Mouse (Mus musculus) c-Kit-negative CD71-positive TER-119-positive erythroid progenitor cells, embryonic 14.5 days (primary cell): ENCODE results near the gene Taf4.

ENCODE experiments used
- DNase-seq: peaks from one replicate; pipeline ENCODE4 v3.0.0-alpha.2; 2013; ENCODE audit warnings: low read depth, low spot score

Gene Taf4

DNA sequence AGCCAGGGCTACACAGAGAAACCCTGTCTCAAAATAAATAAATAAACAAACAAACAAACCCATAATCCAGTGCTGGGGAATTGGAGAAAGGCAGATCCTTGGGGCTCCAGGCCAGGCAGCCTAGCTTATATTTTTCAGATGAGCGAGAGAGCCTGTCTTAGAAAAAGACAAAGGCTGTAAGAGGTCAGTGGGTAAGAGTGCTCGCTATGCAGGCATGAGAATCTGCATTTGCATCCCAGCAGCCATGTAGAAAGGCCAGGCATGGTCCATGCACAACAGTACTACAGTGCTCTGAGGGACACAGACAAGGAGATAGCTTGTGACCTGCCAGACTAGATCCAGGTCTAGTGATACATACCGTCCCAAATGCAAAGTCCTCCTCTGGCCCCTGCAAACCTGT, 6.3 kb upstream of the Taf4 start:
- no peak for DNase-seq

DNA sequence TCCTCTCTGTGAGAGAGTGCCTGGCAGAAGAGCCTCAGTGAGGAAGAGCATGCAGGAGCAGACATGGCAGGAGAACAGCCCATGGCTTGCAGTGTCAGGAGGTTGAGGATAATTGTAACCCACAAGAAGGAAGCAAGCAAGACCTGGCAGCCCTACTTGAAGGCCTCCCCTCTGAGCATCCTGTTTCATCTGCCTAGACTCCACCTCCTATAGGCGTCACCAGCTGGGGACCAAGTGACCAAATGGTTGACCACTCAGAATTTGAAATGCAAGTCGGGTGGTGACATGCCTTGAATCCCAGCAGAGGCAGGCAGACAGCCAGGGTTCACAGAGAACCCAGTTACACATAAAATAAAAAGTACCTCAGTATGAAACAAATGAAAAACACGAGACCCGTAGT, 4.2 kb upstream of the Taf4 start:
- DNase-seq, result no peak

DNA sequence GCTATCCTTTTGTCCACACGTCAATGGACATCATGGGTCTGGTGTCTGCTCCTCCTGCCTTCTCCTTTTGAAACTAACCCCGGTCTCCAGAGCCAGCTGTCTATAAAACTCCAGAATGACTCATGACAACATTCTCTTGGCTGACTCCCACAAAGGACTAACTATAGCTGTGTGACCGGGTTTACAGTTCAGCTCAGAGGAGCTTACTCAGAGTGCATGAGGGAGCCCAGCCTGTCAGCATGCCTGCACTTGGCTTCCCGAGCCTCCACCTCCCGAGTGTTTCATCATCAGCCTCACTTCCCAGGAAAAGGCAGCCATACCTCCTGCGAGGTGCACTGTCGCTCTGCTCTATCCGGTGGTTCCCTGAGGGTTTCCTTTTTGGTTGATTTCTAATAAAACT, 3.4 kb upstream of the Taf4 start:
- no peak for DNase-seq

DNA sequence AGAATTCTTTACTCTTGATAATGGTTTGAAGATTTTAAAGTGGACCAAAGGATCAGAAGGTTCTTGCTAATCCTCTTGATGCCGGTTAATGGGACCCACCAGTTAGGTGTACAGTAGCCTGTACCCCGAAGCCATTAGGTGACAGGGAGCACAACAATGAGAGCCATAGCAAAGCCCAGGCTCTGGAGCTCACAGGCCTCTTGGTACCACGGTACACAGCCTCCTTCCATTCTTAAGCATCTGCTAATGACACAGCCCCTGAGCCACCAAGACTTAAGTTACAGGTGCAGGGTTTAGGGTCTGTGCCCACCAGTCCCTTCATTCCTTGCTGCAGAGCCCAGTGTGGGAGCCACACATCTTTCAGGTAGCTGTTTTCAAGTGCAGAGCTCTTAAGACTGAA, 1.8 kb upstream of the Taf4 start:
- no peak for DNase-seq

DNA sequence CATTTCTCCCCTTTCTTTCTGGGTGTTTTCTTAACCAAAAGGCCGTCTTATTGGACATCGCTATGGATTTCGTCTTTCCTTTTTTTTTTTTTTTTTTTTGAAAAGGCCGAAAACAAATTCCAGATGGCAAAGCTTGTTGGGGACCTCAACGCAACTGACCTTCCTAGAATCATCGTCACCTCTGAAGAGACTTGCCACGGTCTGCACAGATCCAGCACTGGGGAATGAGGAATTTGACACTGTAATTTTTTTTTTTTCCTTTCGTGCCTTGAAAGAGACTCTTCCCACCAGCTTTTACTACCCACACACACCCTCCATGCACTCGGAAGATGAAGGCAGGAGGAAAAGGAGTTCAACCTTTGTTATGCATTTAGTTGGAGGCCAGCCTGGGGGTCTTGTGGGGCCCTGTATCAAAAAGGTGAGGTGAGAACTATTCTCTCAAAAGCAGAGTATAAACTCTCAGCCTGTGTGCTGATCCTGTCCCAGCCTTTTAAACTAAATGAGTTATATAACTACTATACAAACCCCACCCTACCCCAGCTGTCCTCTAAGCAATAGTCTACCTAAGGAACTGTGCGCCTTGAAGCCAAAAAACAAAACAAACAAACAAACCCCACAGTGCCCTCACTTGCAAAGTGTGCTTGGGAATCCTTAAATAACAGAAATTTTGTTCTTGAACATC, 1.0 kb upstream of the Taf4 start:
- no peak for DNase-seq

DNA sequence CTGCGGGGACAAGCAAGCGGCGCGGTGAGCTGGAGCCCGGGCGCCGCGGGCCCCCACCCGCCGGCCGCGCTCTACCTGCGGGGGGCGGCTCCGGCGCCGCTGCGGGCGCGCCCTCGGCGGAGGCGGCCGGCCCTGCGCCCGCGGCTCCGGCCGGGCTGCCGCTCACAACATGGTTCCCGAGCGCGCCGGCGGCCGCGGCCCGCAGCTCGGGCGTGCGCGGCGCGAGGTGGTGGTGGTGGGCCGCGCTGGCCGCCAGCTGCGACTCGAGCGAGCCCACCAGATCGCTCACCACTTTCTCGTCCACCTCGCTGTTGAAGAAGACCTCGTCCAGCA, 185 bp downstream of the Taf4 start:
- no peak for DNase-seq

DNA sequence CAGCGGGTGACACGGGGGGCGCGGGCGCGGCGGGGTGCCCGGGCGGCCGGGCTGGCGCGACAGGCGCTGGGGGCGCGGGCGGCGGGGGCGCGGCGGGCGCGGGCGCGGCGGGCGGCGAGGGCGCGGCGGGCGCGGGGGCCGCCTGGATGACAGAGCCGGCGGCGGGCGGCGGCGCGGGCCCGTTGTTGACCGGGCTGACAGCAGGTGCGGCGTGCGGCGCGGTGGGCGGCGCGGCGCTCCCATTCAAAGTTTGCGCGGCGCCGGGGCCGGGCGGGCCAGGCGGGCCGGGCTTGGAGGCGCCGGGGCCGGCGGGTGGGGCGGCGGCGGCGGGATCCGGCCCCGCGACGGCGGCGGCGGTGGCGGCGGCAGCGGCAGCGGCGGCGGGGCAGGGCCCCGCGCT, 595 bp downstream of the Taf4 start:
- DNase-seq, result no peak

DNA sequence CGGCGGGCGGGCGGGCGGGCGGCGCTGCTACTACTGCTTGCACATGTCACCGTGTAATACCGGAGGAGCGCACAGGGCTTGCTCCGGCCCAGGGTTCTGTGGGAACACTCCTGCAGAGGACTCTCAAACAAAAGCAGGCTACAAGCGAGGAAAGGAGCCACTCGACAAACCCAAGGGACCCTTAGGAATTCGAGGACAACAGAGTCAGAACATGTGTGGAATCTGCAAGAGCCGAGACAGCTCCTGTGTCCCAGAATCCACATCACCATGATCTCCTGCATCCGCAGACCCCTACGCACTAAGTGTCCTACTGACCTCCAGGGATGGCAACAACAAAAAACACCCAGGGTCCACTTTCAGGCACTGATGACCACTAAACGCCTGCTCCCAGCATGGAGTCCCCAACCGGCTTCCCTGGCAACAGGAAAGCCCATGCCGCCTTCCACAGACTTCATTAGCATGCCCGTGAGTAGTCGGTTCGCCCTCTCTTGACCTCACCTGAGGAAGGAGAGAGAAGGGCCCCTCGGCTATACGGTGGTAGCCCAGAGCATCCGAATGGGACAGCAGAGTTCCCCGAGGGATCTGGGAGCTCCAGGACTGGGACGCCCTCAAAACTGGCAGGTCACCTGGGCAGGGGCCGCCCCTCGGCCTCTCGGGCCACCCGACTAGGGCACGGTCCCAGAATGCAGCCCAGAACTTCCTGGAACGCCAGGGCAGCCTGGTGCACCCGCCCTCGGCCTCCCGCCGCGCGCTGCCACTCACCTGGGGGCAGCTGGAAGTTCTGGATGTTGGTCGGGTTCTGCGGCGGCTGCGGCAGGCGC, 1.6 kb downstream of the Taf4 start:
- DNase-seq, result no peak

DNA sequence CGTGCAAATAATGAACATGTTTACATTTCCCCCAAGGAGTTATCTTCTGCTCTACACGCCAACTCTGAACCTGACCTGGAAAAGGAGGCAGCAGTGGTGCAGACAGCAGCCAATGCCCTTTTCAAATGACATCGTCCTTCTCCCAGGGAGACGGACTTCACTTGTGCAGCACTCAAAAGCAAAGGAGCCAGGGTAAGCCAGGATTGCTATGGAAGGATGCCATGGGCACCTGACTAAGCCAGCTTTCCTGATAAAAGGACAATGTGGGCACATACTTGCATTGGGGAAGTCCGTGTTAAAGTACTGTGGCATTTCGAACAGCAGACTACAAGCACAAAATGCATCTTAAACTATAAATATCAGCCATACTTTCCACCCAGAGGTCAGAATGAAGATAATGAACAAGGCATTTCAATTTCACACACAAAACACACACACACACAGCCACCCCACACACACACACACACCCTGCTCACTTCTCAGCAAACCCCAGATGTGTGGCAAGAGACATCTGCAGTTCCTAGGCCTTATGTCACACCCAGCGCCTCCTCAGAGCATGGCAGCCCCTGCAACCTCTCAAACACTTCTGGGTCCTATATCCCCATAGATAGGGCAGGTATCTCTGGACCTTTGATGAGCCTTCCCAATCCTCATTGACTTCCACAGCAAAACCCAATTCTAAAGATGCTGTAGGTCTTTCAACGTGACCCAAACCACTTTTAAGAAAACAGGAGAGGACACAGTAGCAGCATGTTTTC, 2.4 kb downstream of the Taf4 start:
- DNase-seq, result no peak

DNA sequence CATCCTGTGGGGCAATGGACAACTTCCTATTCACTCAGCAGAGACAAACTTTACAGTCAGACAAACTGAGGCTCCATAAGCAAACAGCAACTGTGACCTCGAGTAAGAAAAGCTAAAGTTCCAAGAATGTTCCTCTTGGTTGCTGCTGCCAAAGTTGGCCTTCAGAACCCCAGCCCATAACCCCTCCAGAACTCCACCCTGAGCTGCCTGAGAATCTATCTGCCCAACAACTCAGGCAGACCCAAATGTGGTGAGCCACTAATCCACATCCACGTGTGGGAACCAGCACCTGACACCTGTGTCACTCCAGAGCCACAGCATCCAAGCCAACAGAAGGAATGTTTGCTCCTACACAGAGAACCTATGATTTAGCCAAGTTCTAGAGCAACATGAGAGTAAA, 4.0 kb downstream of the Taf4 start:
- no peak for DNase-seq

DNA sequence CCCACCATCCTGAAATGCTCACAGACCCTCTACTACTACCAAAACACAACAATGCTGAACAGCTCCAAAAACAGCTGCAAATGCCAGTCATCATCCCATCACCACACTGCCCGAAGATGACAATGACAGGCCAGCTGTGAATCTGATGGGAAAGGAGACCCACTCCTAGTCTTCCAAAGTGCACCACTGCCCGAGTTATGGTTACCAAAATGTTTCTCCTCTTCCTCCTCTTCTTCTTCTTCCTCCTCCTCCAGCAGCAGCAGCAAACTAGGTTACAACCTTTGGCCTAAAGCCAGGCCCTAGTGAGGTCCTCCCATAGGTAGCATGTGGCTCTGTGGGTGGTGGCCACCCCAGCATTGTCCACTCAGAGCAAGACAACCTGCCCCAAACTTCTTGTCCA, 4.6 kb downstream of the Taf4 start:
- DNase-seq, result no peak

DNA sequence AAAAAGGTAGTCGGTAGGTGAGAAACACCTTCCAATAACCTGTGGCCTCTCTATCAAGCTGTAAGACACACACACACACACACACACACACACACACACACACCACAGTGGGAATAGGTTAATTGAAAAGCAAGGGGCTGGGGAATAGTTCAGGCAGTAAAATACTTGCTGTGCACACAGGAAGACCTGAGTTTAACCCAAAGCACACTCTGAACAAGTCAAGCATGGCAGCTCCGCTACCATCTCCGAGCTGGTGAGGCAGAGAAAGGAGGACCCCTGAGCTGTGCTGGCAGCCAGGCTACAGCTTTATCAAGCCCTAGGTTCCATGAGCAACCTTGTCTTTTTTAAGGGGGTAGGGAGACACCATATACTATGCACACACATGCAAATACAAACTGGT, 7.3 kb downstream of the Taf4 start:
- DNase-seq, result no peak

DNA sequence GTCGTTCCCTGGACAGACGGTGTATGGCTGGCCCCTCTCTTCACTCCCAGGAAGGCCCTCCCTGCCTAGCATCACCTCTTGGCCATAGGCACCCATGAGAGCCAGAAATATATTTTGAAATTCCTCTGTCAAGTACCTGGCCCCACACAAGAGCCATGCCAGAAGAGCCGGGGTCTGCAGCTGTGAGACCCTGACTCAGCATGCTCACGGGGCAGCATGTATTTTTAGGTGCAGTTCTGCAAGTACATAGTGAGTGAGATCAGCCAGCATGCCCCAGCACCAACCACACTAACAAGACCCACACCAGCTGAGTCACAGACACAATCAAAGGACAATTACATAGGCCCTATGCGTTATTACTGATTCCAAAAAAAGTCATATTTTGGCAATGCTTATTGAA, 8.8 kb downstream of the Taf4 start:
- DNase-seq, result no peak

DNA sequence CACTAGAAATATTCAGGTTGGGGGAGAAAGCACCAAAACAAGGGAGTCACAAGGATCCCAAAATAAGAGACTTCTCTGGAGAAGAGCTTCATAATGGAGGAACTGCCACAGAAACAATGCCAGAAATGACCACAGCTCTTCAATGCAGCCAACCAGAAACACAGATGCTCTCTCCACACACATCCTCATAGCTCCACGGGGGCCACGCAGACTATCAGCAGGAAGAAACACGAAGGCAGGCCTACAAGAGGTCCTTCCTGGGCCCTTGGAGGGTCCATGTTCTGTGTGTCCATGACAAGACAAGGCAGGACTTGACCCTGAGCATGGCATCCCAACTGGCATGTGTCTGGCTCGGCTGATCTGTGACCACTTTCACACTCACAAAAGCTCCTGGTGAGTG, 15.0 kb downstream of the Taf4 start:
- no peak for DNase-seq

DNA sequence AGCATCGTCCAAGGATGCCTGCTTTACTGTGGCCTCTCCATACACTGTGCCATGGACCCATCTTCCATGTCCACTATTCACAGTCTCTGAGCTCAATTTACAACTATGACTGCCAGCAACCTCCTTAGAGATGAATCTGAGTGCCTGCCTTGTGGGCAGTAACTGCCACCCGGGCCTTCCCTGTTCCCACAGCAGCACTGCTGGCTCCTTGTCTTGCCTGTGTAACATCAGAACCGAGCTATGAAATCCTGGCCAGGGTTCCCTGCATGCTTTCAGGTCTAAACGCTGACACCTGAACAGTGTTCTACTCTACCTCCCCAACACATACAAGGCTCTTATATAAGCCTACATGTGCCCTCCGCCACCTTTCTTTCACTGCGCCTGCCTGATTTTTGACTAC, 16.1 kb downstream of the Taf4 start:
- DNase-seq, result no peak

DNA sequence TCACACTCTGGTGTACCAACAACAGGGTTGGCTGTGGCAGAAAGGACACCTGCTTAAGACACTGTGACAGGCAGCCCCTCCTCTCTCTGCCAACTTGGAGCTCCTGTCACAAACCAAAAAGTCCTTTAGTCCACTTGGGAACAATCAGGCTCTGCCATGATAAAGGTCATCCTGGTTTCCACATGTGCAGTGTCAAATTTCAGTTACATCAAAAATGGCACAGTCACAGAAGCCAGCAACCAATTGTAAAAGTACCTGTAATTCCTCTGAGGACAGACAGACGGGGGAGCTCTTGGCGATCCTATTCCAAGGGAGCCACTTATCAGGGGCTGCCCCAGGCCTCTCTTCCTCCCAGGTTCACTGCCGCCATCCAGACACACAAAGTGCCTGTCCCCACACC, 17.1 kb downstream of the Taf4 start:
- DNase-seq, result no peak

DNA sequence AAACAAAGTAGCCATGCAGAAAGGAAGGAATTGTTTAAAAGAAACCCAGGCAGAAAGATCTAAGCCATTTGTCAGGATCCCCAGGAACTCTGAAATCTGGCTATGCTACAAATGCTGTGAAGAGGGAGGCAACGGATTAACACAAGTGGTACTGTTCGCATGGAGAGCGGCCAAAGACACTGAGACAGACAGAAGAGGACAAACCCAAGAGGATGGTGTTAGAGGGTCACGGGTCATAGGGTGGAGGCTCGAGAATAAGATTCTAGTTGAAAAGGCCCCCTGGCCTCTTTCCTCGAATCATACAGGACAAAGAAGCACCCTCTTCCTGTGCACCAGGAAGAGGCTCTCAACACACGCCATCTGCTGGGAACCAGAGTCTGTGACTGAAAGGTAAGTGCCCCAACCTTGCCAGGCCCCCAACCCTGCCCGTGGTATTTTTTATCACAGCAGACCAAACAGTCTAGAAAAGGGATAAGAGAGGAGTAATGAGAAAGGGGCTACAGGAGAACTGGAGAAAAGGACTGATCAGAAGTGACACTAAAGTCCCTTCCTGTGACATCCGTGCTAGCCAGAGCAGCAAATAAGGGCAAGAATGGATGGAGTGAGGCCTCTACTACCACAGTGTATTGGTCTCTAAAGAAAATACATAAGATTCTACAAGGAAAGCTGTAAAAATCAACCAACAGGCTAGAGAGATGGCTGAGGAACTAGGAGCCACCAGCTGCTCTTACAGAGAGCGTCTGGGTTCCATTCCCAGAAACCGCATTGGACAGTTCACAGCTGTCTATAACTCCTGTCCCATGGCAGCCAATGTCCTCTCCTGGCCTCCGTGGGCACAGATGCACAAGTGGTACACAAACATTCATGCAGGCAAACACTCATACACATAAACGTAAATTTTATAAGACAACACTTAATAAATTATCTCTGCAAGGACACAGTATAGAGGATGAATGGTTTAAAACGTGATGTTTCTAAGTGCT, 24.6 kb downstream of the Taf4 start:
- DNase-seq, result no peak

DNA sequence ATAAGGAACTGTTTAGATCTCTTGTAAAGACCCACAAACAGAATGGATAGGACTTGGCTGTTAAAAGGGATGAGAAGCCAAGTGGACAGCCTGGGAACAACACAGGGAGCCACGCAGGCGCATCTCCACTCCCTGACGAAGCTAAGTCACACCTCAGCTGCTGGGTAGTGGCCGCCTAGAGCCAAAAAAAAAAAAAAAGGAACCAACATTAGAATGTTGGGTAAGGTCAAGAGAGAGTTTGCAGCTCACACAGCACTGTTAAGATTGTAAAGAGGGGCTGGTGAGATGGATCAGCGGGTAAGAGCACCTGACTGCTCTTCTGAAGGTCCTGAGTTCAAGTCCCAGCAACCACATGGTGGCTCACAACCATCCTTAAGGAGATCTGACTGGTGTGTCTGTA, 27.6 kb downstream of the Taf4 start:
- DNase-seq, result no peak

DNA sequence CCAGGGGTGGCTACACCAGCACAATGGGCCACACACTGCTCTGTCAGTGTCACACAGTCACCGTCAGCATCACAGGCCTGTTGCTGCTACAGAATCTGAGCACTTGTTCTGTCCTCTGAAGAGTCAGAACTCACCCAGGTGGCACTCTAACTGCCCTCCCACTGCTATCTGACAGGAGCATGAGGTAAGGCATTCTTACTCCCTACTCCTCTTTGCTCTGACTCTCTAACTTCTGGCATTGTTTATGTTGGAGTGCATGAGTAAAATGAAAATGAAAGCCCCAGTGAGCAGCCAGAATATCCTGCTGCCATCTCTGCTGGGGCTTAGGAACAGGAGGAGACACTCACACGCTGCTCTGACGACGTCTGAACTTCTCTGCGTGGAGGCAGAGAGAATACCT, 28.8 kb downstream of the Taf4 start:
- no peak for DNase-seq

DNA sequence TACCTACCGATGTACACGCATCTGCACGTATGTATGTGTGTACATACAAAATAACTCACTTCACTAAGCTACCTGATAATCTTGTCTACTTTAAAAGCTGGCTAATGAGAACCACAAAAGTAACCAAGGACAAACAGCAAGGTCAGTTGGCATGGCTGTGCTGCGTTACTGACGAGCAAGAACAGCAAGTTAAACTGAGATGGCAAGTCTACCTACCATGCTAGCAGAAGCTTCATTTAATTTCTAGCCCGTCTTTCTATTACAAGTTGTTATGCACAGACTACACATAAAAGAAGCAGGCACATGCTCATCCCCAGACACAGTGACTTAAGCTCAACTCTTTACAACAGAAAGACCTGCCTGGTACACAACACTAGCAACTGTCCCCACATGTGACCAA, 29.9 kb downstream of the Taf4 start:
- DNase-seq, result no peak

DNA sequence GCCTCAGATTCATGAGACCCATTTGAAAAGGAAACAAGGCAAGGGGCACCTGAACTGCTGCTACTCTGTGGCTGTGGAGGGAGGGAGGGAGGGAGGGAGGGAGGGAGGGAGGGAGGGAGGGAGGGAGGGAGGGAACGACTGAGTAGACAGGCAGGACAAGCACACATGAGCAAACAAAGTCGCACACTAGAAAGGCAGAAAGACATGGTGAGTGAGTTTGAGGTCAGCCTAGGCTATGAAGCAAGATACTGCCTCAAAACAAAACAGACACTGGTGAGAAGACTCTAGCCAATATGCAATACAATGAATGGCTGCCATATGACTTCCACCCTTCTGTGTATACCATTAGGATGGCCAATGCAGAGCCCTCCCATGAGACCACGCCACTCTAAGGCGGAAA, 31.4 kb downstream of the Taf4 start:
- DNase-seq, result no peak

DNA sequence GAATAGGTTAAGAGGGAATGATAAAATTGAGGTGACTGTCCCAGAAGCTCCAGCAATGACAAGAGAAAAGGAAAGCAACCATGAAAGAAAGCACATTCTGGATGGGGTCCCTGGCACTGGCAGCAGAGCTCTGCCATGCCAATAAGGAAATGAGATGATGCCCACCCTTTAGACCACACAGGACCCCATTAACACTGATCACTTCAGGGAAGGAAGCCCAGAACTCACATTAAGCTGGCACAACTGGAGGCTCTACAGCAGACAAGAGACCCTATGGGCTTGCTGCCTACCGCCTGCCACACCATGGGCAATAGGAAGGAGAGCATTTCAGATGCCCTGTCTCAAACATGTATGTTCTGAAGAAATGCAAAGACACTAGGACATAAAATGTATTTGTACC, 34.8 kb downstream of the Taf4 start:
- DNase-seq, result no peak
